8 mouse cellular contexts compared by ENCODE assay signal in the genomic region with DNA sequence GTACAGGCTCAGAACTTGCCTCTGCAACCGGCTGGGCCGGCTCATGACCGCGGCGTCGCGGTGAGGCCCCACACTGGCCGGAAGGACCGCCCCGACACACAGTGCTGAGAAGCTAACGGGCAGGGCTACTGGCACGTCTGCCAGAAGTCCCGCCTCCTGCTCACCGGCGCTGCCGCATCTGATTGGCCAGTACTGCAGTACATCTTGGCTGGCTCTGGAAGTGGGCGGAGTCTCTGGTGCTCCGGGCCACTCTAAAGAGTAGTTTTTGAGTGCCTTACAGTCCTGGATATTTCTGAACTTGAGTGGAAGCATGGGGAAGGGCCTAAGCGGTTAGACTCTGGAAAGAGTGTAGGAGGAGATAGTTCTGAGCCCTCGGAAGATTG. TPM values are rescaled to one million over a fixed set of nuclear protein-coding genes. Genes with fewer than 3 reads are reported as not detected.
DNase-seq lines count a peak whose midpoint lies in the region; ATAC-seq lines count a peak whose summit lies in the region.

No protein-coding gene starts in this region.

- peak overlapping the region; percentile 88 for H3K27ac ChIP-seq in hindbrain, embryonic 15.5 days (replicated peaks)

- ATAC-seq in hindbrain, embryonic 15.5 days (ENCODE audit: low FRiP score, low read depth) = peak; percentile 98

- peak overlapping the region; percentile 91 for H3K4me2 ChIP-seq in hindbrain, embryonic 15.5 days

- H3K27me3 ChIP-seq in hindbrain, embryonic 15.5 days = 0 out of 2 replicates have a peak, but pooled peaks cover 3% of the 10 kb centered on the region

- H3K9ac ChIP-seq in hindbrain, embryonic 15.5 days = peak overlapping the region; percentile 95

- WGBS in hindbrain, embryonic 15.5 days = under 1% methylated on average over 20 of the region's 20 CpGs

- DNase-seq in R1 (ENCODE audit: low read depth, low spot score) = peak; percentile 97
- peak; percentile 97 to 99 for DNase-seq in cerebellum, postnatal 25 days
- DNase-seq in frontal cortex, postnatal 25 days (ENCODE audit: low spot score in 2 of 2) = peak; percentile 90 to 93
- peak; percentile 97 for DNase-seq in left cerebral cortex, adult 11 months (ENCODE audit: low spot score)
- peak; percentile 98 to 99 for DNase-seq in lung, postnatal 4 days
- peak; percentile 88 for DNase-seq in retina, postnatal 7 days (ENCODE audit: low read depth, low spot score)
- DNase-seq in urinary bladder, adult 2 months (ENCODE audit: low spot score) = peak; percentile 94

- H3K36me3 ChIP-seq in hindbrain, embryonic 15.5 days = no peaks in the 10 kb centered on the region

- peaks cover 19% of the 10 kb centered on the region for H3K4me1 ChIP-seq in hindbrain, embryonic 15.5 days (replicated peaks)

- H3K4me3 ChIP-seq in hindbrain, embryonic 15.5 days = peak overlapping the region; percentile 95

- H3K9me3 ChIP-seq in hindbrain, embryonic 15.5 days = no peaks in the 10 kb centered on the region

RNA-seq across cellular contexts. Expression of gene E130208F15Rik, which starts 0.7 kb away (rescaled TPM):
- polyA plus RNA-seq in hindbrain, embryonic 15.5 days (2015; fragmentation: Nextera tagmentation; extraction: Ambion mirVana) = 0.98 TPM in 1 of 2 replicates, not detected in the other
- polyA plus RNA-seq in urinary bladder, adult 2 months (2012; rRNA removed) = 0.57 and 0.72 TPM in 2 replicates

RNA-seq across cellular contexts. Expression of gene Sdhaf1, which starts 1.4 kb away (rescaled TPM):
- 16.2 and 17.3 TPM in 2 replicates for polyA plus RNA-seq in hindbrain, embryonic 15.5 days (2015; fragmentation: Nextera tagmentation; extraction: Ambion mirVana)
- polyA plus RNA-seq in urinary bladder, adult 2 months (2012; rRNA removed) = 12.8 and 15.4 TPM in 2 replicates

RNA-seq across cellular contexts. Expression of gene Syne4, which starts 7.7 kb away (rescaled TPM):
- polyA plus RNA-seq in hindbrain, embryonic 15.5 days (2015; fragmentation: Nextera tagmentation; extraction: Ambion mirVana) = 17.1 and 19.1 TPM in 2 replicates
- polyA plus RNA-seq in urinary bladder, adult 2 months (2012; rRNA removed) = 5.4 and 9.1 TPM in 2 replicates

RNA-seq across cellular contexts. Expression of gene Alkbh6, which starts 13.8 kb away (rescaled TPM):
- 121 and 135 TPM in 2 replicates for polyA plus RNA-seq in hindbrain, embryonic 15.5 days (2015; fragmentation: Nextera tagmentation; extraction: Ambion mirVana)
- 68.0 and 80.2 TPM in 2 replicates for polyA plus RNA-seq in urinary bladder, adult 2 months (2012; rRNA removed)

RNA-seq across cellular contexts. Expression of gene Clip3, which starts 30.7 kb away (rescaled TPM):
- polyA plus RNA-seq in hindbrain, embryonic 15.5 days (2015; fragmentation: Nextera tagmentation; extraction: Ambion mirVana) = 88.4 and 120 TPM in 2 replicates
- 23.7 and 47.9 TPM in 2 replicates for polyA plus RNA-seq in urinary bladder, adult 2 months (2012; rRNA removed)

Comparison
In these comparisons a context has a peak if more than half of its experiments do, and no peak if none do; other contexts are left out.
1. Peak in every context shown above with its lines: DNase-seq, ATAC-seq, H3K4me3 ChIP-seq and H3K27ac ChIP-seq.